Mouse (Mus musculus) thymus, postnatal 10 days (tissue): Measurements from ENCODE around the gene Stard3.

Experiments
- DNase-seq, 2 experiments: peaks; one replicate each; pipeline ENCODE4 v3.0.0; 2021; ENCODE audit warnings: low spot score in 2 of 2

The Stard3 gene

DNA sequence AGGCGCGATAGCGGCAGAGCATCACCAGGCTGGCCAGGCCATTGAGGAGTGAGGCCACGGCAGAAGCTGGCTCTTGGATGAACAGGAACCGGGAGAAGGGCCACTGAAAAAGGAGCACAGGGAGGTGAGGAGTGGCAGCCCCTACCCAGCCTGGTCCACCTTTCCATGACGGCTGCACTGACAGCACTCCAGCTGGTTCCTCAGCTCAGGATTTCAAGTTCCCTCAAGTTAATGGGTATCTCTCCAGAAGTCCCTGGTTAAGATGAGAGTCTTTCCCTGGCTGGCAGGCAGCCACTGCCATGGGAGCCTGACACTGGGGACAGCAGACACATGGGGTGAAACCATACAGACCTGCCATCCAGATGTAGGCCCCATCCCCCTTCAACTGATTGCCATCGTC lies 39.8 kb downstream of the Stard3 start:
- DNase-seq = no peak

DNA sequence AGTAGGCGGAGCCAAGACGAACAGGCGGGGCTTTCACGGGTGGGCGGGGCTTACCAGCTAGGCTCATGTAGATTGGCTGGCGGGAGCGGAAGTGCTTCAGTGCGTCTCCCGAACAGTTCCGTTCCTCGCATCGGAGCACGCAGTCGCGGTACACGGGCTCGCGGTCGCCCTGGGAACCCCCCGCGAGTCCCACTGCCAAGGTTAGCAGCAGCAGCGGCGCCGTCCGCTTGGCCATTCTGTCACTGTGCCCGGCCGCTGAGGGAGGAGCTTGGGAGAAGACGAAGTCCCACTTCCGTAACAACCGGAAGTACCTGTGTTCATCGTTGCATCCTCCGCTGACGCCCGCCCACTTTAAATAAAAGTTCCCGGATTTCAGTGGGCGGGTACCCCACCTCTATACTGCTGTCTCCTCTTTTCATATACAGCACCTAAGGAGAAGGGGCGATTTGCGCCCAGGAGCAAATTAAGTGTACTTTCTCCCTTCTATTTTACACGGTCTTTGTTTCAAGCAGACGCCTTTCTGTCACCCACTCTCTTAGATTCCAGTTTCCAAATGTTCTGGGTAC lies 42.1 kb downstream of the Stard3 start, which contains the start of gene Pgap3:
TSS of gene Pgap3 (minus strand) at position 330 of the 566 bp plus-strand sequence.
- peak; percentile 78 to 81 for DNase-seq

DNA sequence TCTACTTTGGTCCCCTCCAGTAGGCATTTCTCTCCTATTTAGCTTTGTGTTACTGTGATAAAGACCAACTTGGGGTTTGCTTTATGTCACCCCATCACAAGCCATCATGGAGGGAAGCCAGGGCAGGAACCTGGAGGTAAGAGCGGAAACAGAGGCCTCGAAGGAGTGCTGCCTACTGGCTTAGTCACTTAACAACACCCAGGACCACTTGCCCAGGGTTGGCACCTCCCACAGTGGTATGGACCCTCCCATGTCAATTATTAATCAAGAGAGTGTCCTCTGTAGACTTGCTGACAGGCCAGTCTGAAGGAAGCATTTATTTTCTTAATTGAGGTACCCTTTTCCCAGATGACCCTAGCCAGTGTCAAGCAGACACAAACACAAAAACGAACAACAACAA lies 42.6 kb downstream of the Stard3 start:
- DNase-seq = no peak

DNA sequence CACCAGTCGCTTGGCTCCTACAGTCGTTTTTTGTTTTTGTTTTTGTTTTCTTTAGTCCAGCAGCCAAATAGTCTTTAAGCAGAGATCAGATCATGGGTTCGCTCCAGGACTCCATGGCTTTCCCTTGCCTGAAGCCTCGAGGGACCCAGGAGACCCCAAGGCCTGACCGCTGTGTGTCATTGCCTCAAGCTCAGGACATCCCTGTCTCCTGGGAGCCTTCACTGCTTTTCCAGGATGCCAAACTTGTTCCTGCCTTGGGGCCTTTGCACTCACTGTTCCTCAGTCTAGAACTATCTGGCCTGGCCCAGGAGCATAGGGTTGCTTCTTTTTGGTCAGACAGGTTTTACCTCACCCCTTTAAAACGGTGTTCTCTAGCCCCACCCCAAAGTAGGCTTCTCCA lies 48.5 kb downstream of the Stard3 start:
- no peak for DNase-seq

DNA sequence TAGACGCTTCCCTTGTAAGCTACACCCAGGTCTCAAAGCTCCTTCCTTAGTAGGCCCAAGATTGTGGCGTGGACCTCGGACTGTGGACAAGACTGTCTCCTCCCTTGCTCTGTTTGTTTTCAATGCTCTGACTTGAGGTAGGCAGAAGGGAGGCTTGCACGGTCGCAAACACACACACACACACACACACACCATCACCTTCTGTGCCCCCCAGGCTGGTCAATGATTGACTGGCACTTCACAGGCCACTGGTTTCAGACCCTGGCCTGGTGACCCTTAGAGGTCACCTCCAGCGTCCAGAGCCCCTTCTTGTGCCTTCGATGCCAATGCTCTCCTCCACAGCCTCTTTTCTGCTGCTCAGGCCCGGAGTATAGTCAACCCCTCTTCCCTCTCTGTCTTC lies 50.7 kb downstream of the Stard3 start:
- DNase-seq = no peak

DNA sequence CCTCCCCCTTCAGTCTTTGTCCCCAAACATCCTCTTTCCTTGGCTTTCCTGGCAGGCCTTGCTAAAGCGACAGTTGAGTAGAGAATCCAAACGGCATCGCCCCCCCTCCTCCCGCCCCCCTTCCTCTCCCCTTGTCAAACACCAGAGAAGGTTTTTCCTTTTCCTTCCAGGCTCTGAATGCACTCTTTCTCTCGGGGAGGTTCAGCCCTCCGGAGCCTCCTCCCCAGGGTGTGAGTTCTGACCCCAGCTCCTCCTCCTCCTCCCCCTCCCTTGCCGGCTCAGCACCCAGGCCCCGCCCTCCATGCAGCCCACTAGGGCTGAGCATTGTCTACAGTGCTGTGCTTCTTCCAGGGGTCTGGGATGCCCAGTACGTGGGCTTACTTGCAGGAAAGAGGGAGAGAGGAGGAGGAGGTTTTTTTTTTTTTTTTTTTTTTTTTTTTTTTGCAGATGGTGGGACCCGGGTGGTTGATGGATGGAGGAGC lies 51.2 kb downstream of the Stard3 start:
- DNase-seq = no peak

DNA sequence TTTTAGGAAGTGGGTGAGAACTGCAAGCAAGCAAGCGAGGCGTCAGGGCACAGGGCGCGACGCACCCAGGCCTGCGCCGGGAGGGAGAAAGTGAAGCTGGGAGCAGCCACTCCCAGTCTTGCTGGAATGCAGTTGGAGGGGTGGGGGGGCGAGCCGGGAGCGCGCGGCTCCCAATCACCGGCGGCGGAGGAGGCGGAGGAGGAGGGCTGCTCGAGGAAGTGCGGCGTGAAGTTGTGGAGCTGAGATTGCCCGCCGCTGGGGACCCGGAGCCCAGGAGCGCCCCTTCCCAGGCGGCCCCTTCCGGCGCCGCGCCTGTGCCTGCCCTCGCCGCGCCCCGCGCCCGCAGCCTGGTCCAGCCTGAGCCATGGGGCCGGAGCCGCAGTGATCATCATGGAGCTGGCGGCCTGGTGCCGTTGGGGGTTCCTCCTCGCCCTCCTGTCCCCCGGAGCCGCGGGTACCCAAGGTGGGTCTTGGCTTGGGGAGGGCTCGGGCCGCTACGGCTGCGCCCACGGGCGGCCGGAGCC lies 54.2 kb downstream of the Stard3 start, which contains the start of gene Erbb2:
TSS of gene Erbb2 (plus strand) at position 198 of the 524 bp plus-strand sequence.
- no peak for DNase-seq

DNA sequence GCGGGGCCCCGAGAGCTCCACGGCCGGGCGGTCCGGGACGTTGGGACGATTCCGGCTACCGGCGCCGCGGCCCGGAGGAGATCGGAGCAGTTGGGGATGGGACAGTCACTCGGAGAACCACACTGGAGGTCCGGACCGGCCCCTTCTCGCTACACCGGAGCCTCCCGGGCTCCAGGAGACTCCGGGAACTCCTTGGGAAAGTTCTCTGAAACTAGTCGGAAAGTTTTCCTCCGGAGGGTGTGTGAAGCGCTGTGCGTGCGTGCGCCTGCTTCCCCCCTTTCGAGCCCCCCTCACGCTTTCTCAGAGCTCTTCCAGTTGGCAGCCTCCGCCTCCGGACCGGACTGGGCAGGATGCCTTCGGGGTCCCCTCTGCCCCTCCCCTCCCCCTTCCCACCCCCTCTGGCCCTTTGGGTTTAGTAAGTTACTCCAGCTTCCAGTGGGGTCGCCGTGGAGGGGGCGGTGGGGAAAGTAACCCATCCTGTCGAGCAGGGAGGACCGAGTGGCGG lies 54.7 kb downstream of the Stard3 start:
- no peak for DNase-seq

DNA sequence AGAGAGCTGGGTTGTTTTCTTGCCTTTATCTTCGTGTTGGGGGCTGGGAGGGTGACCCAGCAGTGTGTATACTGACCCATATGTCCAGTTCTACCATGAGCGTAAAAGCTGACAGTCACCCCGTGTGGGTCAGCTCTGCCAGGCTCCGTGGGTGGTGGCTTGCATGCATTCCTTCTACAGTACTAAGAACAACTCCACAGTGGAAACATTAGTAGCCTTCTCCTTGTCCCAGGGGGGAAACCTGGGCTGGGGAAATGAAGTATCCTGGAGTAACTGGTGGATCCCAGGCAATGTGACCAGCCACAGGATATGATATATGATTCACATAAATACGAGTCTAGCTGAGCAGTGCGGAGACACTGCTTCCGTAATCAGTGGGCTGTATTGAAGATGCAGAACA lies 55.6 kb downstream of the Stard3 start:
- no peak for DNase-seq

DNA sequence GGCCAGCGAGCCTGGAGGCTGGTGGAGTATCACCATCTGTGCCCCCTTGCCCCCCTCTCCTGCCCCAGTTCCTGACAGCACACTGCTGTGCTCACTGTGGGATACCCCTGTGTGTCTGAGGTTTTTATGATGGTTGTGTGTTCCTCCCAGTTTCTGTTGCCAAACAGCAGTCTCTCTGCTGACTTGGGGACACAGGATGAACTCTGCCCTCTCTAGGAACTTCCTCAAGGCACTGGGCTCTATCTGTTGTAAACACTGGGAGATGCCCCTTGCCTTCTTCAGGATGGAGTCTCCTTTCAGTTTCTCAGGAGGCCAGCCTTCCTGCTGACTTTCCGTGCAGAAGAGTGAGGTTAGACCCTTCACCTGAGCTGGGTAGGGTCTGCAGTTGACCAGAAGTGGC lies 56.0 kb downstream of the Stard3 start:
- DNase-seq = no peak

DNA sequence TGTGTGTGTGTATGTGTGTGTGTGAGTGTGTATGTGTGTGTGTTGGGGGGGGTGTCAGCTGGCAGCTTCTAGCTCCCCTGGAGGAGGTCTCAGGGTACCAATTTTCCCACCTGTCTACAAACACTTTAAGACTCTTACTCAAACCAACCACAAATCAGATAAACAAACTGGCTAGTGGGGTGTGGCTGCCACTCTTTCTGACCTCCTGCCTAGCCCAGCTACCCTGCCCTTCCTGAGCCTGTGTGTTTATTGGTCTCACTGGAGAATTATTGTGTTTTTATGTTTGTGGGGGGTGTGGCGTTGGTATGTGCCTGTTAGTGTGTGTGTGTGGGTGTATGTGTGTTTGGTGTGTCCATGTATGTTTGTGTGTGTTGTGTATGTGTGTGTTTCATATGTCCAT lies 58.9 kb downstream of the Stard3 start:
- no peak for DNase-seq

DNA sequence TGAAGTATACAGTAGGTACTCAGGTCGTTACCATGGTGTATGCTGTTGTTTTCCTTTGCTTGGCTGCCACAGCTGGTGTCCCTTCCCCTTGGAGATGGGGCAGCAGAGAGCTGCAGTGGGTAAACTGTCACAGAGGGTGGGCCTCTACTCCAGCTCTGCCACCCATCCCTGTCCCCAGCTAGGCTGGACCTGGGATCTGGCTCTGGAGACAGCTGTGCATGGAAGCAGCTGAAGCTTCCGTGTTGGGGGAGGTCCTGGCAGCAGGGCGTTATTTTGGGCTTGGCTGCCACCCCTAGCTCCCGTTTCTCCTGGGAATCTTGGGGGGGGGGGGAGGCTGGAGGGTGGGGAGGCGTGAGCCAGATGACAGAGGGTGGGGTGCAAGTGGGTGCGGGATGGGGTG lies 60.1 kb downstream of the Stard3 start:
- no peak for DNase-seq

DNA sequence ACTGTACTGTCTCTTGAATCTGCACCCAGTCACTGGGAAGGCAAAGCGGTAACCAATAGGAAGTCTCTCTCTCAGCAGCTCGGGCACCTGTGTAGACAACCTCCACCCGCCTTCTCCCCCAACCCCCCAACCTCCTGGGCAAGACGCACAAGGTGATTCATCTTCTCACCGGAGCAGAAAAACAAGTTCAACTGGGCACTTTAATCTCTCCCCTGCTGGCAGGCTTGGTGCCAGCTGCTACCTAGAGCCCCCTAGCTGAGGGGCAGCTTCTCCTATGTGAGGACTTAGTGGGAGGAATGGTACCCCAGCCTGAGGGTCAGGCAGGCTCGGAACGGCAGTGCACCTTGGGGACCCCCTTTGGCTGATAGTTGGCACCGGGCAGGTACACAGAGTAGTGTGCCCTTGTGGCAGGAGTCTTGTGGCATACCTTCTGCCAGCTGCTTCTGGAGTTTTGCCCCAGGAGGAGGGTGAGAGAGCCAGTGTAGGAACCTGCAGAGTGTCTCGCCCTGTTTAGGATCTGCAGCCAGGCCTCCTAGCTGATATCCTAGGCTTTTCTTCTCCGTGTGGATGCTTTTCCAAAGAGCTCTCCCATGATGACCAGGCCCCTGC lies 60.9 kb downstream of the Stard3 start:
- DNase-seq = no peak

DNA sequence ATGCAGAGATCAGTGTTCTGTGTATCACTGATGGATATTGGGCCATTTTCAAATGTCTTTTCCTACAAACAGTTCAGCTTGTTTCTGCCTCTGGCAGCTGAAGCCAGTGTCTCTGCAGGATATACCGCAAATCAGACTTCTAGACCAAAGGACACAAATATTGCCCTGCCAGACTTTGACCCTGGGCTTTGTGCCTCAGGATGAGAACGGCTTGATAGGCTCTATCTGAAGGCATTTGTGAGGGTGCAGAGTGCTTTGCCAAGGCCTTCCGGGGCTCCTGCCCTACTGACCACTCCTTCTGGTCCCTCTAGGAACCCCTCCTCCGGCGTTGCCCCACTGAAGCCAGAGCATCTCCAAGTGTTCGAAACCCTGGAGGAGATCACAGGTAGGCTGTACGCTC lies 68.4 kb downstream of the Stard3 start:
- DNase-seq = no peak

DNA sequence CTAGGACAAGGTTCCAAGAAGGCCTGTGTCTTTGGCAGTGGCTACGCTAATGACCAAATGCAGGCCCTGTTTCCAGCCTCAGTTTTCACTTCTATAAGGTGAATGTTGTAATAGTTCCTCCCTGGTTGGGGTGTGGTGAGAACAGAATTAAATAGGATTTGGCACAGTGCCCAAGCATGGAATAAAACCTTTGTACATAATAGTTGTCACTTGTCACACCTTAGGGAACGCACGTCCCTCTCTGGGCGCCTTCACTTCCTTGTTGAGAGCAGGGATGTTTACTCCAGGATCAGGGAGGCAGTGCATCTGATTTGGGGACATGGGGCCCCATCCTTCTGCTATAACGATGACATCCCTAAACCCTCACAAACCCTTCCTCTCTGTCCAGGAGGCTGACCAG lies 70.3 kb downstream of the Stard3 start:
- no peak for DNase-seq
